9 mouse cellular contexts compared by ENCODE assay signal in the genomic region with DNA sequence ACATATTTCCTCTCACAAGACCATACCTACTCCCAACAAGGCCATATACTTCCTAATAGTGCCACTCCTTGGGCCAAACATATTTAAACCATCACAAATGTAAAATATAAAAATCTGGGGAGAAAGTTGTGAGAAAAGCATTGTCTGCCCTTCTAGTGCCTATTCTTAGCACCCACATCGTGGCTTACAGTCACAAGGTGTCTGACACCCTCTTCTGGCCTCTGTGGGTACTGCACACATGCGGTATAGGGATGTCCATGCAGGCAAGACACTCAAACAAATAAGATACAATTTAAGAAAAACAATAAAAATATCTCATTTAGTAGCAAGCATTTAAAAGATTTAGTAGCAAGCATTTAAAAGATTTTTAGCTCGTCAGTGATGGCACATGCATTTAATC. TPM values are rescaled to one million over a fixed set of nuclear protein-coding genes. Genes with fewer than 3 reads are reported as not detected.
A peak's percentile ranks its signal among the peaks of the same experiment; 100 is the strongest.
DNase-seq lines count a peak whose midpoint lies in the region; ATAC-seq and TF ChIP-seq lines count a peak whose summit lies in the region.
"Had no signal": no experiment of that assay in that cellular context is flagged by ENCODE, and none has a peak within 500 bp of the region (broad histone marks: within the 10 kb centered on the region; RNA-seq: fewer than 3 reads in every experiment).

No protein-coding gene starts in this region.

- H3K9ac ChIP-seq in intestine, embryonic 14.5 days (ENCODE audit: low read length) = no peak overlapping the region
- H3K9ac ChIP-seq in intestine, embryonic 15.5 days = no peak overlapping the region
- H3K9ac ChIP-seq: neural tube, embryonic 12.5 days had no signal

- no peak for TF ChIP-seq POLR2A in bone marrow macrophage, adult 2 months (IDR thresholded peaks at IDR 0.05; ENCODE audit: borderline replicate concordance, low read depth, low read length)
- no peak for TF ChIP-seq POLR2A in embryonic fibroblast, embryonic 13.5 days (IDR thresholded peaks at IDR 0.05; ENCODE audit: low read depth, low read length)

- no peaks in the 10 kb centered on the region for H3K9me3 ChIP-seq in intestine, embryonic 14.5 days (ENCODE audit: control insufficient read depth, low read length)
- no peaks in the 10 kb centered on the region for H3K9me3 ChIP-seq in intestine, embryonic 15.5 days
- H3K9me3 ChIP-seq: neural tube, embryonic 12.5 days had no signal

- peaks cover 89% of the 10 kb centered on the region for H3K36me3 ChIP-seq in intestine, embryonic 14.5 days (ENCODE audit: control insufficient read depth, insufficient read depth, low read length)
- H3K36me3 ChIP-seq in intestine, embryonic 15.5 days = peaks cover 13% of the 10 kb centered on the region; the same call in 1 of the 2 replicates

- no peak overlapping the region for H3K4me3 ChIP-seq in intestine, embryonic 14.5 days (ENCODE audit: low read depth, low read length)
- no peak overlapping the region for H3K4me3 ChIP-seq in intestine, embryonic 15.5 days (replicated peaks)
- H3K4me3 ChIP-seq in bone marrow macrophage, adult 2 months (ENCODE audit: insufficient read depth, low read length) = no peak overlapping the region
- no peak overlapping the region for H3K4me3 ChIP-seq in embryonic fibroblast, embryonic 13.5 days (ENCODE audit: insufficient read depth, low read length)
- H3K4me3 ChIP-seq in left cerebral cortex, adult 2 months = no peak overlapping the region
- H3K4me3 ChIP-seq: neural tube, embryonic 12.5 days had no signal

- 50% methylated on average over 3 of the region's 3 CpGs for WGBS in intestine, embryonic 14.5 days
- 54% methylated on average over 3 of the region's 3 CpGs for WGBS in intestine, embryonic 15.5 days

- H3K27me3 ChIP-seq in intestine, embryonic 14.5 days (replicated peaks; ENCODE audit: control insufficient read depth, insufficient read depth, low read length) = no peaks in the 10 kb centered on the region
- H3K27me3 ChIP-seq in intestine, embryonic 15.5 days (replicated peaks) = no peaks in the 10 kb centered on the region
- H3K27me3 ChIP-seq: neural tube, embryonic 12.5 days had no signal

- intact Hi-C loops in heart, postnatal 25 days (cut with DNase I) = loop anchor here (1.0 to 10.0 kb wide), 2 partner anchors 57 to 194 kb away; no protein-coding TSS in a partner anchor
- intact Hi-C loops in left cerebral cortex, adult 2 months (cut with DNase I) = loop anchor here (1.0 kb wide), 1 partner anchor 57 kb away; no protein-coding TSS in a partner anchor

- DNase-seq in intestine, embryonic 14.5 days (ENCODE audit: low spot score) = peak; percentile 90
- peak; percentile 56 for DNase-seq in heart, postnatal 25 days (ENCODE audit: low spot score)
- peak; percentile 52 to 64 for DNase-seq in left cerebral cortex, adult 2 months (ENCODE audit: extremely low spot score in 1 of 2, low spot score in 2 of 2)
- peak; percentile 65 to 80 for DNase-seq in spleen, postnatal 14 days (ENCODE audit: low spot score in 2 of 2)

- H3K4me2 ChIP-seq in intestine, embryonic 14.5 days (ENCODE audit: low read length) = no peak overlapping the region
- H3K4me2 ChIP-seq in intestine, embryonic 15.5 days (replicated peaks) = no peak overlapping the region
- H3K4me2 ChIP-seq: neural tube, embryonic 12.5 days had no signal

- H3K4me1 ChIP-seq in intestine, embryonic 14.5 days (replicated peaks; ENCODE audit: control insufficient read depth, insufficient read depth, low read length) = no peaks in the 10 kb centered on the region
- H3K4me1 ChIP-seq in intestine, embryonic 15.5 days (replicated peaks) = no peaks in the 10 kb centered on the region
- H3K4me1 ChIP-seq in bone marrow macrophage, adult 2 months (ENCODE audit: control insufficient read depth, insufficient read depth, low read length) = peaks cover 2% of the 10 kb centered on the region; the same call in 1 of the 2 replicates
- H3K4me1 ChIP-seq in embryonic fibroblast, embryonic 13.5 days (ENCODE audit: control insufficient read depth, insufficient read depth, low read length) = peaks cover 5% of the 10 kb centered on the region
- H3K4me1 ChIP-seq: neural tube, embryonic 12.5 days had no signal

- peak; percentile 84 for TF ChIP-seq CTCF in bone marrow macrophage, adult 2 months (IDR thresholded peaks at IDR 0.05; ENCODE audit: low read depth, low read length)
- peak; percentile 72; the same call in 1 of the 2 replicates for TF ChIP-seq CTCF in embryonic fibroblast, embryonic 13.5 days (IDR thresholded peaks at IDR 0.05; ENCODE audit: borderline replicate concordance, insufficient read depth, low read length)
- peak; percentile 89 for TF ChIP-seq CTCF in left cerebral cortex, adult 2 months (IDR thresholded peaks at IDR 0.05)

- ATAC-seq in intestine, embryonic 14.5 days (replicated peaks; ENCODE audit: low FRiP score, low TSS enrichment, low read depth) = no peak
- no peak for ATAC-seq in intestine, embryonic 15.5 days
- ATAC-seq in megakaryocyte-erythroid progenitor cell, adult 5-6 weeks (replicated peaks; ENCODE audit: low FRiP score, low TSS enrichment, poor library complexity, severe bottlenecking) = peak; percentile 92

- no peak overlapping the region for H3K27ac ChIP-seq in intestine, embryonic 14.5 days (ENCODE audit: low read depth)
- H3K27ac ChIP-seq in intestine, embryonic 15.5 days = no peak overlapping the region
- no peak overlapping the region for H3K27ac ChIP-seq in bone marrow macrophage, adult 2 months (ENCODE audit: insufficient read depth, low read depth, low read length)
- H3K27ac ChIP-seq in embryonic fibroblast, embryonic 13.5 days (ENCODE audit: insufficient read depth, low read length) = peak overlapping the region; percentile 6; the same call in 1 of the 2 replicates
- H3K27ac ChIP-seq in left cerebral cortex, adult 2 months = no peak overlapping the region
- H3K27ac ChIP-seq: neural tube, embryonic 12.5 days had no signal

RNA-seq across cellular contexts. Expression of a gene that starts 23.8 kb away (rescaled TPM):
- 306 and 329 TPM in 2 replicates for polyA plus RNA-seq in intestine, embryonic 14.5 days (2014; fragmentation: Nextera tagmentation; extraction: Ambion mirVana)
- polyA plus RNA-seq in intestine, embryonic 15.5 days (2015; fragmentation: Nextera tagmentation; extraction: Ambion mirVana) = 261 and 305 TPM in 2 replicates
- 256 and 284 TPM in 2 replicates for polyA plus RNA-seq in bone marrow macrophage, adult 2 months (2012; ENCODE audit: insufficient read depth, insufficient read length, missing spikeins)
- polyA plus RNA-seq in embryonic fibroblast, embryonic 13.5 days (2011; ENCODE audit: insufficient read length, low read depth, missing spikeins) = 1,192 and 1,667 TPM in 2 replicates
- 100 to 1,000 TPM; 383 to 412 TPM for total RNA-seq in heart, postnatal 25 days (2021)
- 10 to 100 TPM; 44.6 to 48.3 TPM for total RNA-seq in left cerebral cortex, adult 2 months (2021)
- 65.5 and 79.9 TPM in 2 replicates for total RNA-seq in megakaryocyte-erythroid progenitor cell, adult 5-6 weeks (2014; fragmentation: Nextera tagmentation)
- total RNA-seq in megakaryocyte-erythroid progenitor cell, adult 5-6 weeks (2017) = 164 and 180 TPM in 2 replicates
